Mouse (Mus musculus) cerebellum, adult 18-20 months (tissue): Measurements from ENCODE around the gene 1700029I15Rik.

Experiments used
- DNase-seq, 2 experiments: peaks; one replicate each; pipeline ENCODE4 v3.0.0; 2021

1700029I15Rik gene

DNA sequence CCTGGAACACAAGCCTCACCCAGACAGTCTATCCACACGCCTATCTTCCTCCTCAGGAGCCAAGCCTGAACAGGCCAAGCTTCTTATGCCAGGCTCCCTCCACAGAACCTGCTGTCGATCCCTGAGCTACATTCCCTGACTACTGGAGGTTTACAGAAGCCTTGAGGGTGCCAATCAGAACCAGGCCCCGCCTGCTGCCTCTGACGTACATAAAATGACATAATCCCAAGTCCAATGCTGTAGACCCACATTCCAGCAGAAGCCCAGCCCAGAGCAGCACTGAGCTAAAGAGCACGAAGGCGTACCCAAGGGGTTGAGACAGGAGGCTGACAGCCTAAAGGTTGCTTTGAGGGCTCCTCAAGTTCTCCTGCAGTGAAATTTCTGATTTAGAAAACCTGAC, 45.5 kb downstream of the 1700029I15Rik start:
- DNase-seq, result peak; percentile 90 to 95

DNA sequence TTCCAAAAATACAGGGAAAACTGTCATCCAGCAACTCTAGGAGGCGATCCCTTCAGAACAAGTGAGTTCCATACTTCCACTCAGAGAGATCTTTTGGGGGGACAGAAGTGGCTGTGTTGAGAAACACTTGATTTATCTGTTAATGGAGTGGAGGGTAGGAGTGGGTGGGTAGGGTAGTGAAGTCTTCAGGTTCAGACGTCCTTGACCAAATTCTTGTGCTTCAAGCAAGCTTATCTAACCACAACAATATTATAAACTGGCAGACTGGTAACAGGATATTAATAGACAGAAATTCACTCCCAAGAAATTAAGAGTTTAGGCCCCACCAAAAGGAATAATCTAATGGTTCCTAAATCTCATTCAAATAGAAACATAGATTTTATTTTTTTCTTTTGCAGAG, 47.8 kb downstream of the 1700029I15Rik start:
- no peak for DNase-seq

- DNase-seq, result peak; percentile 70 to 73
Observed at GRCm38 (mm10) chr2:92430723-92431541, 48.6 kb downstream of the 1700029I15Rik start.

DNA sequence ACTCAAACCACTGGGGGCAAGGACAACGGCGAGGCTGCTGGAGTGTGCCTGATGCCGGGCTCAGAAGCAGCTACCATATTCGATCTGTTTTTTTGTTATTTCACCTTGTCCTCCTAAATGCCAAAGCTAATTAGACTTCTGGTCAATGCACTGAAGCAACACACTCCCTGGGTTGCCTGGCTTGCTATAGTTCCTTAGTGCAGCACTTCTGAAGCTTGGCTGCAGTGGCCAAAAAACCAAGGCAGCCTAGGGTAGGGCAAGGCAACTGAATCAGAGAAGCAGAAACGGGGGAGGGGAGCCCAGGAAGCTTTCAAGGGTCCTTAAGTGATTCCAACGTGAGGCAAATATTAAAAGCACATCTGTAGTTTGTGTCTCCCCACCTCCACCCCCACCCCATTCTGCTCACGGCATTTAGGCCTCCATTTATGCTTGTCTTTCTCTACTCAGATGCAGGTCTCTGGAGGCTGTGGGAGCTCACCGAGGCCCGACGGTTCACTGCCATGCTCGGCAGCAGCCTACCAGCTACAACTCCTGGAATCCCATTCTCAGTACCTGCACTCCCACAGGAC, 49.4 kb downstream of the 1700029I15Rik start:
- peak in 1 of 2 experiments; percentile 44 for DNase-seq

DNA sequence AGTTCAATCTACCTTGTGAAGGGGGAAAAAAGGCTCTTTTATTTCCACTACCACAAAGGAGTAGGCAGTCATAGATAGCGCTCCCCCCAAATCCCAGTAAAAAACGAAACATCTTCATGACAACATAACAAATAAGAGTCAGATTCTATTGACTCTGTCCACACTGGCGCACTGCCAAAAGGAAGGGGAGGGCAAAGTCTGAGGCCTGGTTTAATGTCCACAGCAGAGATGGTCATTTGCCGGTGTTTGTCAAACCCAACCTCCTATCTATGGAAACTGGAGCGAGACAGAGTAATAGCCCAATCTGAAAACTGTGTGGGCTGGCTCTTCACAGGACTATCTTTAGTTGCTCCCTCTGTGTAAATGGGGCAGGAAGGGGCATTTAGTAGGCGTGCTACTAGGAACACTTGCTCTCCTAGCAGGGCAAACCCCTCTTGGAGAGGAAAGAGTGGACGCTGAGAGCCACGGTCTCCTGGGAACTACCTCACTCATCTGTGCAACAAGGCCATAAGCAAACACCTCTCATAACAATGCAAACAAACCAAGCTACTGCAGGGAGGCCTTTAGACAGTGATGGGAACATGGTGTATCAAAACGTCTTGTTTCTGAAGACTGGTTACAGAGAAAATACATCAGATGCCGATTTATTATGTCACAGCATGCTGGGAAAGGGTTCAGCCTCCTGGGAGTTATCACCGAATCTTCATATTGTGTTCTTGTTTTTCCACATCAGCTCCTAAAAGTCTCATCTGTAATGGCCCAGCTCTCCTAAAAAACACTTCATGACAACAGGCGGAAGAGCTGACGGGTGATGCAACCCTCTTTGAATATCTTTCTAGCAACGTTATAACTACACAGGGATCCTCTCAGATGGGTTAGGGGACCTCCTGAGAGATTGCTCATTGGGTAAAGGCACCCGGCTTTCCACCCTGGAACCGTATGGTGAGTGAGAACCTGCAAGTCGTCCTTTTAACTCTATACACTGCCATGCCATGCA, 50.3 kb downstream of the 1700029I15Rik start:
- peak; percentile 68 to 72 for DNase-seq

- DNase-seq, result peak; percentile 99
Observed at GRCm38 (mm10) chr2:92433578-92434374, 51.4 kb downstream of the 1700029I15Rik start, which contains the start of gene Cry2. Cry2 (minus strand) TSS chr2:92434043.

DNA sequence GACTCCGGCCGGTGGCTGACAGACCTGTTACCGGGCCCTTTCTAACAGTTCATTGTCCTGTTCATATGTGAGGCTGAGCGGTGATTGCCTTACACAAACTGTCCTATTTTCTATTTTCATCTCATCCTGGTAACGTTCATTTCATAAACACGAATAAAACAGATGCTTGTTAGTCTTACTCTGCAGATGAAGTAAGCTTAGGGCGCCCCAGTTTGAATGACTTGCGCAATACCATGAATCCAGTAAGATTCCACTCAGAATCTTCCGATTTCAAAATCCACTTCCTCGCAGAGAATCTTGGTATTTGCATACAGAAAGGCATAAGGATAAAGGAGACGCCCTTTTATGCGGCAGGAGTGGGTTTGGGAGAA, 52.0 kb downstream of the 1700029I15Rik start:
- DNase-seq, result no peak

DNA sequence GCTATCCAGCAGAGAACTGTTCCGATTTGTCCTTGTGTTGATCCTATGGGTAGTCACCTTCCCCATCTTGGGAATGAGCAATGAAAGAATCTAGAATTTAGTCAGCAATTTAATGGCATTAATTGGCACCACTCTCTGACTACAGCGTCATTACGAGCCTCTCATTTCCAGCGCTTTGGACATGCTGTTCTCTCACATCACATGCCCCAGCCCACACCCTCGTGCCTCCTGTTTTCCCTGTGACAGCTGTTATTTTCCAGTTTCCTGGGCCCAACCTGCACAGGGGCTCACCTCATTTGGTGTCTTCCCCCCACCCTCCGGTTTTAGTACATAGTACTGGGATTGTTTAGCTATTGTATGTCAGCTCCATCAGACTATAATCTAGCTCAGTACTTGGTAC, 52.7 kb downstream of the 1700029I15Rik start:
- peak in 1 of 2 experiments; percentile 27 for DNase-seq
